Mouse (Mus musculus) hindbrain, embryonic 10.5 days (tissue): ENCODE measurements around the gene 4930544D05Rik. TPM values are rescaled to one million over a fixed set of nuclear protein-coding genes. Genes with fewer than 3 reads are reported as not detected.

Experiments used
- DNase-seq: peaks from one replicate; pipeline ENCODE4 v3.0.0-alpha.2; 2017; ENCODE audit warnings: low spot score
- H3K27ac ChIP-seq: fragments of 300-500 bp; sonication (generic); 2 replicates; pipeline ENCODE4 v1.5.1; 2016; ENCODE audit warnings: mild to moderate bottlenecking, moderate library complexity
- H3K27me3 ChIP-seq: fragments of 300-500 bp; sonication (generic); 2 replicates; pipeline ENCODE4 v1.6.1; 2016; ENCODE audit warnings: mild to moderate bottlenecking; ENCODE audit not compliant: poor library complexity, insufficient read depth, severe bottlenecking
- H3K36me3 ChIP-seq: fragments of 300-500 bp; sonication (generic); 2 replicates; pipeline ENCODE4 v1.6.1; 2016; ENCODE audit warnings: mild to moderate bottlenecking, moderate library complexity
- H3K4me1 ChIP-seq: fragments of 300-500 bp; sonication (generic); replicated peaks from 2 replicates; pipeline ENCODE4 v1.6.1; 2016; ENCODE audit warnings: mild to moderate bottlenecking
- H3K4me3 ChIP-seq: fragments of 300-500 bp; sonication (generic); 2 replicates; pipeline ENCODE4 v1.5.1; 2016; ENCODE audit warnings: mild to moderate bottlenecking, moderate library complexity
- H3K9me3 ChIP-seq: fragments of 300-500 bp; sonication (generic); 2 replicates; pipeline ENCODE4 v1.6.1; 2016; ENCODE audit warnings: mild to moderate bottlenecking, moderate library complexity
- WGBS: fragments of 180-500 bp; shearing (Covaris S2); methylation state at CpG from one replicate; pipeline ENCODE4 v1.1.7; 2016; 5-methylcytosine and 5-hydroxymethylcytosine counted together
- polyA plus RNA-seq: library from polyadenylated mRNA; unstranded; fragments of >200 nt; fragmentation: Nextera tagmentation; extraction: Ambion mirVana; gene quantifications from 2 replicates; pipeline ENCODE4 v1.2.1, GENCODE M21; 2016

The 4930544D05Rik gene
- polyA plus RNA-seq, 1 experiment from 2014 or later = not detected

DNA sequence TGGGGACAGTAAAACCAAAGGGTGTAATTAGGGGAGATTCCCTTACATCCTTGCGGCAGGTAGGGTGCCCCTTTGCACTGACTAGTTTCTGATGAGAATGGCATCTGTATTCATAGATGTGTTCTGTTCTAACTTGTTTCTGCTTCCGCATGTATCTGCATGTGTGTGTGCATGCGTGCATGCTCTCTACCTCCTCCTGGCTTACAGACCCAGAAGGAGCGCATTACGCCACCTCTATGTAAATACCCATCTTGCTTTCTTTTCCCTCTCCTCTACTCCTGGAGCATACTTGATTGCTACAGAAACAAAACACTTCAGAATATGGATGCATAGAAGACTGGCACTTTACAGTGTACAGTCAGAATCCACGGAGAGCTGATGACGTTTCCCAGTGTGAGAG lies 31.9 kb upstream of the 4930544D05Rik start:
- H3K27ac ChIP-seq = peak overlapping the region; percentile 45; the same call in 1 of the 2 replicates
- peaks cover 39% of the 10 kb centered on the region for H3K4me1 ChIP-seq
- 93% methylated on average over 7 of the region's 7 CpGs for WGBS
- no peaks in the 10 kb centered on the region for H3K36me3 ChIP-seq
- H3K27me3 ChIP-seq = no peaks in the 10 kb centered on the region
- H3K9me3 ChIP-seq = no peaks in the 10 kb centered on the region
- H3K4me3 ChIP-seq = no peak overlapping the region
- no peak for DNase-seq

DNA sequence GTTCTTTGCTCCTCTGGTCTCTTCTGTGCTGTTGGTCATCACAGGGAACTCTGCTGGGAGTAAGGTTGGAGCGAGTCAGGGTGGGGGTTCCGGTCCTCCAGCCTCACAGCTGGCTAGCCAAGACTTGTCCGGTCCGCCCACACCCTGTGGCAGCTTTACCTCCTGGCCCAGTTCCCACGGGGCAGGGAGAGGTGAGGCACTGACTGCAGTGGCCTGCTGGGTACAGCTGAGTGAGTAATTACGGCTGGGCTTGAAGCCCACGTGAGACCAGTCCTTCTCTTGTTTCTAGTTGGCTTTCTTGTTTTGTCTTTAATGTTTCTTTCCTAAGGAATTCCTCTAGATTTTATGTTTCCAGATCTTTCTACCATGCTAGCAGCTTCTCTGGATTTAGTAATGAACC lies 30.2 kb upstream of the 4930544D05Rik start:
- H3K4me1 ChIP-seq = peaks cover 31% of the 10 kb centered on the region
- no peaks in the 10 kb centered on the region for H3K36me3 ChIP-seq

DNA sequence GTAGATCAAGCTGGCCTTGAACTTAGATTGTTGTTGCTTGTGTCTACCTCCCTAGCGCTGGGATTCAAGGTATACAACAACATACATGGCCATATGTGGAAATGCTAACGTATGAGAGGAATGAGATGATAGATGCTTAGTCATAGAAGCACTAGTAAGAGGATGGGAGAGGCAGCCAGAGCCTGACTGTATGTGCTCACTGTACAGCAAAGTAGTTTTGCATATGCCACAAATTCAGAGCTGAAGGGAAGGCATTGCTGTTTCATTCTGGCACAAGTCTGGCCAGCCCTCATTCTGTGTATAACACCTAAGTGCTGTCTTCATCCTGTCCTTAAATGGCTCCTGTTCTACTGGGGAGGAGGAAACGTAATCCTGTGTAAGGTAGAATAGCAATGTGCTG lies 29.4 kb upstream of the 4930544D05Rik start:
- H3K27me3 ChIP-seq = no peaks in the 10 kb centered on the region
- H3K4me1 ChIP-seq = peaks cover 28% of the 10 kb centered on the region
- H3K36me3 ChIP-seq = no peaks in the 10 kb centered on the region
- H3K27ac ChIP-seq = no peak overlapping the region
- no peak overlapping the region for H3K4me3 ChIP-seq
- 92% methylated on average over 3 of the region's 3 CpGs for WGBS
- no peak for DNase-seq
- no peaks in the 10 kb centered on the region for H3K9me3 ChIP-seq

More for the DNA sequence above, 30.2 kb upstream of the 4930544D05Rik start:
- Histone ChIP-seq H3K9me3 (no peaks in the 10 kb centered on the region), H3K4me3 (no peak overlapping the region), H3K27ac (peak overlapping the region; percentile 50), H3K27me3 (no peaks in the 10 kb centered on the region)
- WGBS = 61% methylated on average over 7 of the region's 7 CpGs
- no peak for DNase-seq

DNA sequence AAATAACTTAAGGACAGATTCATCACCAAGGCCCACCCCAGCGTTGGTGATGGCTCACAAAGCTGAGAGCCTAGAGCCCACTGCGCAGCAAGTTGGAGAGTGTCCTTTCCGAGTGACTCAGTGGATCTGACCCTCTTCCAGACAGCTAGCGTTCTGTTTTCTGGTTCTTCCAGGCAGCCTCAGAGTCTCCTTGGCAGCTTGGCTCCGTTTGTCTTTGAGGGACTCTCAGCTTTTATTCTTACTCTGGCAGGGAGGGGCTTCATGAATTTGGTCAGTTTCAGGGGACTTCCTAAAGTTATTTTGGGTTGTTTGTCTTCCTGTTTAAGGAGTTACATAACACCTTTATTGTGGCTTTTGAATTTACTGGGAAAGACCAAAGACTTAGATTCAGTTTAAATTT lies 28.7 kb upstream of the 4930544D05Rik start:
- Histone ChIP-seq H3K27me3 (no peaks in the 10 kb centered on the region), H3K9me3 (no peaks in the 10 kb centered on the region), H3K4me3 (no peak overlapping the region), H3K36me3 (no peaks in the 10 kb centered on the region), H3K4me1 (peaks cover 28% of the 10 kb centered on the region), H3K27ac (no peak overlapping the region)
- 78% methylated on average over 5 of the region's 5 CpGs for WGBS
- DNase-seq = no peak

DNA sequence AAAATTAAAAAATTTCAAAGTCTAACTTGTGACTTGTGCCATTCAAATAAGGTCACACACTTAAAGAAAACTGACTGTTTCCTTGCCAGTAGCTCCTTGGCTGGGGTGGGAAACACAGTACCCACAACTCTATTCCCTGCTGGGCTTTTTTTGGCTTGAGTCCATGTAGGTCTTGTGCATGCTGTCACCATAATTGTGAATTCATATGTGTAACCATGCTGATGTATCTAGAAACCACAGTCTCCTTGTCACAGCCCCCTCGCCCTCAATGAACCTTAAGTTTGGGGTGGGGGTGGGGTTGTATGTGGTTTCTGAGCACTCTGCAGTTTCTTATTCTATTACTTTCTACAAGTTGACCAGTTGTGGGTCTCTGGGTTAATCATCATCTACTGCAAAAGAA lies 23.9 kb upstream of the 4930544D05Rik start:
- H3K36me3 ChIP-seq = no peaks in the 10 kb centered on the region
- no peak overlapping the region for H3K27ac ChIP-seq
- H3K27me3 ChIP-seq = no peaks in the 10 kb centered on the region
- H3K4me1 ChIP-seq = peaks cover 11% of the 10 kb centered on the region
- H3K9me3 ChIP-seq = no peaks in the 10 kb centered on the region
- WGBS = 93% methylated on average over 1 of the region's 1 CpGs
- no peak overlapping the region for H3K4me3 ChIP-seq
- no peak for DNase-seq

DNA sequence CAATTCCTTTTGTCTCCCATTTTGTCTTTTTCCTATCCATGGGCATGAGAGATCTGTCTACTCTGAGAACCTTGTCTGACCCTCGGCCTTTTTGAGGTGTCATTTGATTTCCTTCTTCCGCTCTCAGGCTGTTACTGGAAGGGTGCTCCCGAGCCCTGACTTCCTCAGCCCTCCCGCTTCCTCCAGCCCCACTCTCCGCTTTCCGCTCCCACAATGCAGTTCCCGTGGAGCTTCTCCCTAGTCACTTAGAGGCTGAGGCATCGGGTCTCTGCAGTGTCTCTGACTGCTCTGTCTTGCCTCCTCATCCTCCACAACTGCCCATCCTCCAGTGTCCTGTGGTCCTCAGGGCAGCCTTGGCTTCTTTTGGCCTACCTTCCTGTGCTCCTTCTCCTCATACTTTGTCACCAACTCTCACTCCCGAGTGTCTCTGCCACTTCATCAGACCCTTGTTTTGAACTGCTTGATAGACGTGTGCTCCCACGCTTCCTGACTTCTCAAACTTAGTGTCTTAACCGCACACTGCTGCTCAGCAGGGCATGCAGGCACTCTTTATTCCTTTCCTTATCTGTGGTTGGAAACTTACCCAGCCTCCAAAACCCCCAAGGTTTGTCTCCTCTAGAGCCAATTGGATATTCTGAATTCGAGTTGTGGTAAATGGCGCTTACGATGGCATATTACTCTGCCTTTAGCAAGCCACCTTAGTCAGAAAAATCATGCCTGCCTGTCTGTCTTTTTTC lies 21.2 kb upstream of the 4930544D05Rik start:
- Histone ChIP-seq H3K9me3 (no peaks in the 10 kb centered on the region), H3K4me1 (peaks cover 16% of the 10 kb centered on the region), H3K4me3 (no peak overlapping the region), H3K27me3 (no peaks in the 10 kb centered on the region), H3K36me3 (peaks cover 25% of the 10 kb centered on the region), H3K27ac (no peak overlapping the region)
- 89% methylated on average over 15 of the region's 15 CpGs for WGBS
- DNase-seq = no peak

DNA sequence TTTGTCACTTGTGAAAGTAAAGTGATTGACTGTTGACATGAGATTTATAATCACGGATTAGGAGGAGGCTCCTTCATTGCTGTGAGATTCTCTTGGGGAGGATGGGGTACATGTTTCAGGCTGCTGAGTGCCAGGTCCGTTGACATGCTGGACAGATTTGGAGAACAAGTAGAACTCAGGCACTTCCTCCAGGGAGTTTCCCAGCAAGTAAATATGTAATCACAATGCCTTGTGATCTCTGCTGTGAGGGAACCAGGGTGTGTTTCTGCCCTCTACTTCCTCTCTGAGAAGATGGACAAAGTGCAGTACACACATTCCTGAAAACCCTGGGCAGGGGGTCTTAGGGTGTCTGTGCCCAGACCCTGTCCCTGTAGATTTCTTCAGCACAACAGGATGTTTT lies 20.0 kb upstream of the 4930544D05Rik start:
- Histone ChIP-seq H3K36me3 (peaks cover 29% of the 10 kb centered on the region), H3K27ac (peak overlapping the region; percentile 60), H3K9me3 (no peaks in the 10 kb centered on the region), H3K4me3 (no peak overlapping the region), H3K27me3 (no peaks in the 10 kb centered on the region), H3K4me1 (peaks cover 16% of the 10 kb centered on the region)
- DNase-seq = no peak
- 82% methylated on average over 2 of the region's 2 CpGs for WGBS

DNA sequence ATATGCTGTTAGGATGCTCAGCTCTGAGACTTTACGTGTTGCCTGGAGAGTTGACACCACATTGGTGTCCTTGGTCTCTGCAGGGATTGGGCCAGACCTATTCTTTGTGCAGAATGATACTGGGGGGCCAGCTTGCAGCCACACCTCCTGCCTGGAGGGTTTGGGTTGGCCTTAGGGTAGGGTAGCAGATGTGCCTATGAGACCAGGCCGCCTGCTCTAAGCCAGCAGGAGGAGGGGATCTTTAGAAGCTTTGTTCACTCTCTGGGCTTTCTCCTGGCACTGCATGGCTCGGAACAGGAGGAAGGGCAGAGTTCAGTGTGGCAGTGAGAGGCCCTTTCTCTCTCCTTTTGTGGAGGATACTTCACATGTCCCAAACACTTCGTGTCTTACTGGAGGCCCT lies 19.6 kb upstream of the 4930544D05Rik start:
- Histone ChIP-seq H3K4me1 (peaks cover 16% of the 10 kb centered on the region), H3K36me3 (peaks cover 30% of the 10 kb centered on the region), H3K27me3 (no peaks in the 10 kb centered on the region), H3K4me3 (no peak overlapping the region), H3K9me3 (no peaks in the 10 kb centered on the region), H3K27ac (peak overlapping the region; percentile 60)
- WGBS = 60% methylated on average over 4 of the region's 4 CpGs
- DNase-seq = no peak

DNA sequence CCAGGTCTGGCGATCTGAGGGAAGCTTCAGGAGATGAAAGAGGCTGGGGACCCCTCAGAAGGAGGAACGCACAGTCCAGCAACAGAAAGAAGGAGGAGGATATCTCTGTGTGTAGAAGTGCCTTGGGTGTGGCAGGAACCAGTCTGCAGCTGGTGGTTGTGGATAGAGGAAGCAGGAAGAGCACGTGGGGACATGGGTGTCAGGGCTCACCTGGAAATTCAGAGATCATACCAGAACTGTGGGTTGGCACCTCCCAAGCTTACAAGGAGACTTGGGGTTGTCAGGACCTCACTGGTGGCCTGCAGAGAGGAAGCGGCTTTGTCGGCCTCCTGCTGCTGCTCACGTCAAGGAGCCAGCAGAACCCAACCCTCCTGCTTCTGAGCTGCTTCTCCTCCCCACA lies 18.3 kb upstream of the 4930544D05Rik start:
- no peak overlapping the region for H3K4me3 ChIP-seq
- peaks cover 42% of the 10 kb centered on the region for H3K36me3 ChIP-seq
- 86% methylated on average over 6 of the region's 6 CpGs for WGBS
- peaks cover 16% of the 10 kb centered on the region for H3K4me1 ChIP-seq
- H3K27ac ChIP-seq = no peak overlapping the region
- H3K9me3 ChIP-seq = no peaks in the 10 kb centered on the region
- H3K27me3 ChIP-seq = no peaks in the 10 kb centered on the region
- no peak for DNase-seq

DNA sequence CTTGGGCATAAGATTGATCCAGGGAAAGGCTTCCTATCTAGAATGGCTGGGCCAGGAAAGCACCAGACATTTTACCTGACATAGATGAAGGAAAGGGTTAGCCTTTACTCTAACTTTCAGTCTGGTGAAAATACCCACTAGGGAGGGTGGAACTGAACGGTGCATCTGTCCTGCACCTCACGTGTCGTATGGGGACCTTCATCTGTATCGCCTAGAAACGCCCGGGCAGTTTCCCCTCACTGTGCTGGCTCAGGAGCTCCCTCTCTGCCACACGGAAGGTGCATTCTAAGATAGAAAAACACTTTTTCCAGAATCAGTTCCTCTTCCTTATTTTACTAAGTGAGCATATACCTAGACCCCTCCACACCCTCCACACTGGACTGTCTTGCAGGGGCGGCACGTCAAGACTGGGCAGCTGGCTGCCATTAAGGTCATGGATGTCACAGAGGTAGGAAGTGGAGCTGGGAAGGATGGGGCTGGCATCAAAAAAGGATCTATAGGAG lies 17.1 kb upstream of the 4930544D05Rik start:
- Histone ChIP-seq H3K27ac (no peak overlapping the region), H3K36me3 (peaks cover 54% of the 10 kb centered on the region), H3K4me1 (peaks cover 16% of the 10 kb centered on the region), H3K4me3 (no peak overlapping the region), H3K27me3 (no peaks in the 10 kb centered on the region), H3K9me3 (no peaks in the 10 kb centered on the region)
- no peak for DNase-seq
- WGBS = 94% methylated on average over 9 of the region's 9 CpGs

DNA sequence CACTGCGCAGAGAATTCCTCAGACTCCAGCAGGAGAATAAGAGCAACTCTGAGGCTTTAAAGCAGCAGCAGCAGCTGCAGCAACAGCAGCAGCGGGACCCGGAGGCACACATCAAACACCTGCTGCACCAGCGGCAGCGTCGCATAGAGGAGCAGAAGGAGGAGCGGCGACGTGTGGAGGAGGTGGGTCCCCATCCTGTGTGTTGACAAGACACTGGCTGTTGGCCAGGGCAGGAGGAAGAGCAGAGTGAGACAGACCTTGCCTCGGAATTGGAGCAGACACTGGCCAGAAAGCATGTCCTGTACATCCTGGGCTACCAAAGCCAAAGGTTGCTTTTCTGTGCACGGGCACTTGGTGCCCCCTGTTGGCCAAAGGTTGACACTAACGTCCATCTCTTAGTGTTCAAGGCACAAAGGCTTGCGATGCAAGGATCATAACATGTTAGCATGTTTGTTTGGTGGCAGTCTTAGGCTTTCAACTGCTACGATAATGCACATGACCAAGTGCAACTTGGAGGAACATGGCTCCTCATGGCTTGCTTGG lies 10.6 kb upstream of the 4930544D05Rik start:
- Histone ChIP-seq H3K4me1 (no peaks in the 10 kb centered on the region), H3K4me3 (no peak overlapping the region), H3K27me3 (no peaks in the 10 kb centered on the region), H3K36me3 (peaks cover 93% of the 10 kb centered on the region), H3K27ac (no peak overlapping the region), H3K9me3 (no peaks in the 10 kb centered on the region)
- WGBS = 67% methylated on average over 14 of the region's 14 CpGs
- peak; percentile 75 for DNase-seq

DNA sequence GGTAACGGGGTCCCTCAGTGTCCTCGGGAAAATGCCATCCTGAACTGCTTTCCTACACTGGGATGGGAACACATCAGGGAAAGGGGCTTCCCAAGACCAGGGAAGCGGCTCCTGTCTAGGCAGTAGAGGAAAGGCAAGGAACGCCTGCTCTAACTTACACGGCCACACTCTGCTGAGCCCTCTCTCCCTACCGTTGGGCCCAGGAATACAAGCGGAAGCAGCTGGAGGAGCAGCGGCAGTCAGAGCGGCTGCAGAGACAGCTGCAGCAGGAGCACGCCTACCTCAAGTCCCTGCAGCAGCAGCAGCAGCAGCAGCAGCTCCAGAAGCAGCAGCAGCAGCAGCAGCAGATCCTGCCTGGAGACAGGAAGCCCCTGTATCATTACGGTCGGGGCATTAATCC lies 8.9 kb upstream of the 4930544D05Rik start:
- Histone ChIP-seq H3K36me3 (peaks cover 100% of the 10 kb centered on the region), H3K9me3 (no peaks in the 10 kb centered on the region), H3K4me3 (no peak overlapping the region), H3K4me1 (no peaks in the 10 kb centered on the region), H3K27ac (no peak overlapping the region), H3K27me3 (no peaks in the 10 kb centered on the region)
- no peak for DNase-seq
- 75% methylated on average over 12 of the region's 12 CpGs for WGBS

DNA sequence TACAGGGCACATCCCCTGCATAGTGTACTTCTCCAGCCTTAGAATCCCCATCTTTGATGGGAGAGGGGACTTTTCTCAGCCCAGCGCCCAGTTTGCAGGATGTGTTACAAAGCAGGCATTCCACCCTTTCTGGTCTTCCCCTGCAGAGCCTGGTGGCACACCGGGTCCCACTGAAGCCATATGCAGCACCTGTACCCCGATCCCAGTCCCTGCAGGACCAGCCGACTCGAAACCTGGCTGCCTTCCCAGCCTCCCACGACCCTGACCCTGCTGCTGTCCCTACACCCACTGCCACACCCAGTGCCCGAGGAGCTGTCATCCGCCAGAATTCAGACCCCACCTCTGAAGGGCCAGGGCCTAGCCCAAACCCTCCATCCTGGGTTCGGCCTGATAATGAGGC lies 8.0 kb upstream of the 4930544D05Rik start:
- Histone ChIP-seq H3K27me3 (no peaks in the 10 kb centered on the region), H3K4me1 (no peaks in the 10 kb centered on the region), H3K36me3 (peaks cover 99% of the 10 kb centered on the region), H3K9me3 (no peaks in the 10 kb centered on the region), H3K4me3 (no peak overlapping the region), H3K27ac (no peak overlapping the region)
- DNase-seq = no peak
- 89% methylated on average over 9 of the region's 9 CpGs for WGBS
